Mouse (Mus musculus): ENCODE data around the gene Nhsl1. TPM values are rescaled to one million over a fixed set of nuclear protein-coding genes. Genes with fewer than 3 reads are reported as not detected.
A peak's percentile ranks its signal among the peaks of the same experiment; 100 is the strongest.

Nhsl1 gene
- polyA plus RNA-seq, 1 experiment, result 16.7 TPM

DNA sequence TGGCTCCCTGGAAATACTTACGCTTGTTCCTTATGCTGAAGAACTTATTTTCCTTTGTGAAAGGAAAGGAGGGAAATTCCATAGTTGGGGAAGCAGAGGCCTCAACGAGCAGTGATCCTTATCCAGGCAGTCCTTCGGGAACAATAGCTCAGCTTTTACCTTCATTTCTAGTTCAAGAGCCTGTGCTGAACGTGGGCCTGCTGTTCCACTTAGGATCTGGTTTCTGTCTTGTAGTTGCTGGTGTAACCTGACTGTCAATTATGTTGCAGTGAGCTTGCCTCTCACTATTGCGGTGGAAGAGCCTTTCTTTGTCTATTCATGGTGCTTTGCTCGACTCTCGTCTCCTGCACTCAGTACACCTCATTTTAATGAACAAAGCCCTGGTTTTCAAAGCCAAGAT is 175.5 kb downstream of the Nhsl1 start:
- Histone ChIP-seq H3K27ac (ENCODE audit: insufficient read depth, low read length) (no peak overlapping the region), H3K4me1 (ENCODE audit: control insufficient read depth, insufficient read depth, low read length) (no peaks in the 10 kb centered on the region)
- WGBS, result 72% methylated on average over 7 of the region's 7 CpGs

DNA sequence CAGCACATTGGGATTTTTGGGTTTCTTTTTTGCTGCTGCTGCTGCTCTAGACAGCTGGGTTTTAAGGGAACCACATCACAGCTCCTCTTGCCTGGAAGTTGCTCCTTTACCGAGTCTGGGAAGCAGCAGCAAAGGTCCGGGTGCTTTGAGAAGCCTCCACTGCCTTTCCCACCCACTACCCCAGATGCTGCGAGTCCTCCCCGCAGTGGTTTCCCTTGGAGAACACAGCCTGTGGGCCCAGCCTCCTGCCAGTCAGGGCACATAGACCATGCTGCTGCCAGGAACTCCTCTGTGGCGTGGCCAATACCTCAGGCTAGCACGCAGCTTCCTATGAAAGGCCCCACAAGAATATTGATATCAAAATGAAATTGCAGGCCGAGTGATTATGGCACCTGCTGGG is 178.3 kb downstream of the Nhsl1 start:
- Histone ChIP-seq H3K4me1 (ENCODE audit: control insufficient read depth, insufficient read depth, low read length) (no peaks in the 10 kb centered on the region), H3K4me3 (replicated peaks; ENCODE audit: insufficient read depth, low read depth, low read length) (no peak overlapping the region), H3K27me3 (ENCODE audit: control insufficient read depth, insufficient read depth, low read length) (no peaks in the 10 kb centered on the region), H3K27ac (ENCODE audit: insufficient read depth, low read length) (no peak overlapping the region)
- no peak for DNase-seq
- WGBS, result 42% methylated on average over 7 of the region's 7 CpGs
- TF ChIP-seq POLR2A (IDR thresholded peaks at IDR 0.05; ENCODE audit: borderline replicate concordance, insufficient read depth, low read length) (no peak), CTCF (IDR thresholded peaks at IDR 0.05; ENCODE audit: borderline replicate concordance, insufficient read depth, low read depth, low read length) (no peak)

More for the DNA sequence above, 175.5 kb downstream of the Nhsl1 start:
- Histone ChIP-seq H3K27me3 (ENCODE audit: control insufficient read depth, insufficient read depth, low read length) (no peaks in the 10 kb centered on the region), H3K4me3 (replicated peaks; ENCODE audit: insufficient read depth, low read depth, low read length) (no peak overlapping the region)
- TF ChIP-seq CTCF (IDR thresholded peaks at IDR 0.05; ENCODE audit: borderline replicate concordance, insufficient read depth, low read depth, low read length) (no peak), POLR2A (IDR thresholded peaks at IDR 0.05; ENCODE audit: borderline replicate concordance, insufficient read depth, low read length) (no peak)
- DNase-seq, result no peak

DNA sequence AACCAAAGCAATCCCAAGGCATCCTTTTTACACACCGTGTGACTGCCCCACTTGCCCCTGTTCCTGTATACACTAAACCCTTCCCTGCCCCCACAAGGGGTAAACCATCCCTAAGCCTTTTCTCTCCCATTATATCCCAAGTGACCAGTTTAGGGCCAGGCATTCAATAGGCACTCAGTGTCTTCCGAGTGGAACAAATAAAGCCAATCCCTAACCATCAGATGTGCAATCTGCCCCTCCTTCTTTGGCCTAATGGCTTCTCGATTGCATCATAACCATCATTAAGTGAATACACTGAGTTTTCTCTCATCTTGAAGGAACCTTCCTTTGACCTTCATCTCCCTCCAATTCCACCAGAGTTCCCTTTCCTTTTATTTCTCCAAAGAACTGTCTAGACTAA is 183.2 kb downstream of the Nhsl1 start:
- no peak for DNase-seq
- TF ChIP-seq POLR2A (IDR thresholded peaks at IDR 0.05; ENCODE audit: borderline replicate concordance, insufficient read depth, low read length), result no peak
- no peak for TF ChIP-seq CTCF (IDR thresholded peaks at IDR 0.05; ENCODE audit: borderline replicate concordance, insufficient read depth, low read depth, low read length)
- no peak overlapping the region for H3K4me3 ChIP-seq (replicated peaks; ENCODE audit: insufficient read depth, low read depth, low read length)
- H3K27me3 ChIP-seq (ENCODE audit: control insufficient read depth, insufficient read depth, low read length), result no peaks in the 10 kb centered on the region
- no peaks in the 10 kb centered on the region for H3K4me1 ChIP-seq (ENCODE audit: control insufficient read depth, insufficient read depth, low read length)
- no peak overlapping the region for H3K27ac ChIP-seq (ENCODE audit: insufficient read depth, low read length)
- 67% methylated on average over 3 of the region's 3 CpGs for WGBS

DNA sequence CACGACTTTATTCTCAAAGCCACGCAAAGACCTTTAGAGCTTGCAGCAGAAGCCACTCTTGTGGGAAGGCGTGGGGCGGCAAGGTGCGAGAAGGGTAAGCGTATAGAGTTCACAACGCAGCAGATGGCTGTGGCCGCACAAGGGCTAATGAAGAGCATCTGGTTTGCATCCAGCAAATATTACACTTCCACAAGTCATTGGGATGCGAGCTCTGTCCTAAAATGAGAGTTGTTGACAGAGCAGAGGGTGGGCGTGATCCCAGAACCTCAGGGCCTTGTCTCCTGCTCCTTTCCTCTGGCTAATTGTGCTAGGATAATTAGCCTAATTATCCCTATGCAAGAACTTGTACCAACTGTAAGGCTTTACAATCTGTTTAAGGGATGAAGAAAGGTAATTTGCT is 186.9 kb downstream of the Nhsl1 start:
- no peaks in the 10 kb centered on the region for H3K27me3 ChIP-seq (ENCODE audit: control insufficient read depth, insufficient read depth, low read length)
- no peak for TF ChIP-seq CTCF (IDR thresholded peaks at IDR 0.05; ENCODE audit: borderline replicate concordance, insufficient read depth, low read depth, low read length)
- no peak for TF ChIP-seq POLR2A (IDR thresholded peaks at IDR 0.05; ENCODE audit: borderline replicate concordance, insufficient read depth, low read length)
- no peak overlapping the region for H3K27ac ChIP-seq (ENCODE audit: insufficient read depth, low read length)
- DNase-seq, result no peak
- H3K4me3 ChIP-seq (replicated peaks; ENCODE audit: insufficient read depth, low read depth, low read length), result no peak overlapping the region
- 82% methylated on average over 10 of the region's 10 CpGs for WGBS
- H3K4me1 ChIP-seq (ENCODE audit: control insufficient read depth, insufficient read depth, low read length), result no peaks in the 10 kb centered on the region

DNA sequence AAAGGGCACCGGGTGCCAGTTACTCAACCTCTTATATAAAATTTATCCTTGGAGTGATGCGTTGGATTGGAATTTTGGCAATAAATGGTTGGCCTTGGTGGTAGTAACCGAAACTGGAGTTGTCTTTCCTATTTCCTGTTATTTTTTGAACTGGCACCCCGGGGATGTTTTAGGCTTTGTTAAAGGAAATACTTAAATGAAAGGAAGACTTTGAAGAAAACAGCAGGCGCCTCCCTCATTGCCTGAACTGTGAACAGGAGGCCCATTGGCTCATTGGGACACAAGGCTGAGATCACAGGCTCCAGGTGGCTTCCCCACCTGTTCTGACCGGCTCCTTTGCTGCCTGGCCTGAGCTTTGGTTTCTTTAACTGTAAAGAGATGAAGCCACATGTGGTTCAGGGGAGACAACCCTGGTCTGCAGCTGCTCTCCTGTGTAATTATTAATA is 187.7 kb downstream of the Nhsl1 start:
- Histone ChIP-seq H3K4me3 (replicated peaks; ENCODE audit: insufficient read depth, low read depth, low read length) (no peak overlapping the region), H3K27me3 (ENCODE audit: control insufficient read depth, insufficient read depth, low read length) (no peaks in the 10 kb centered on the region), H3K27ac (ENCODE audit: insufficient read depth, low read length) (no peak overlapping the region), H3K4me1 (ENCODE audit: control insufficient read depth, insufficient read depth, low read length) (no peaks in the 10 kb centered on the region)
- 70% methylated on average over 6 of the region's 6 CpGs for WGBS
- TF ChIP-seq CTCF (IDR thresholded peaks at IDR 0.05; ENCODE audit: borderline replicate concordance, insufficient read depth, low read depth, low read length) (no peak), POLR2A (IDR thresholded peaks at IDR 0.05; ENCODE audit: borderline replicate concordance, insufficient read depth, low read length) (no peak)
- no peak for DNase-seq

DNA sequence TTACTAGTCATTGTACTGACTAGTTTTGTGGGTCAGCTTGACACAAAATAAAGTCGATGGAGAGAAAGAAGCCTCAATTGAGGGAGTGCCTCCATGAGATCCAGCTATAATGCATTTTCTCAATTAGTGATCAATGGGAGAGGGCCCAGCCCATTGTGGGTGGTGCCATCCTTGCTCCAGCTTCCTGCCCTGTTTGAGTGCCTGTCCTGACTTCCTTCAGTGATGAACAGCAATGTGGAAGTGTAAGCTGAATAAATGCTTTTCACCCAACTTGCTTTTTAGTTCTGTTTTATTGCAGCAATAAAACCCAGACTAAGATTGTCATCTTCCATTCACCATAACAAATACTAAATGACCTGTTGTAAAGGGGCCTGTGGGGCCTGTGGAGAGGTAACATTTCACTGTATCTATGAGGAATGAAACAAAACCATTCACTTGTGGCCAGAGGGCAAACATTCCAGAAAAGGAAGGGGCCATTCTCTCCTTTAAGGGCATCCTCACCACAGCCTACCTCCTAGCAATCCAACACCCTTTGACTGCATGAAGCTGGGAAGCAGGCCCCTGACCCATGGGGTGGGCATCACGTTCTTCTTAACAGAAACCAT is 189.2 kb downstream of the Nhsl1 start:
- TF ChIP-seq CTCF (IDR thresholded peaks at IDR 0.05; ENCODE audit: borderline replicate concordance, insufficient read depth, low read depth, low read length), result no peak
- no peak for TF ChIP-seq POLR2A (IDR thresholded peaks at IDR 0.05; ENCODE audit: borderline replicate concordance, insufficient read depth, low read length)
- no peak overlapping the region for H3K27ac ChIP-seq (ENCODE audit: insufficient read depth, low read length)
- no peak for DNase-seq
- 67% methylated on average over 2 of the region's 2 CpGs for WGBS
- no peaks in the 10 kb centered on the region for H3K4me1 ChIP-seq (ENCODE audit: control insufficient read depth, insufficient read depth, low read length)
- no peaks in the 10 kb centered on the region for H3K27me3 ChIP-seq (ENCODE audit: control insufficient read depth, insufficient read depth, low read length)
- no peak overlapping the region for H3K4me3 ChIP-seq (replicated peaks; ENCODE audit: insufficient read depth, low read depth, low read length)

DNA sequence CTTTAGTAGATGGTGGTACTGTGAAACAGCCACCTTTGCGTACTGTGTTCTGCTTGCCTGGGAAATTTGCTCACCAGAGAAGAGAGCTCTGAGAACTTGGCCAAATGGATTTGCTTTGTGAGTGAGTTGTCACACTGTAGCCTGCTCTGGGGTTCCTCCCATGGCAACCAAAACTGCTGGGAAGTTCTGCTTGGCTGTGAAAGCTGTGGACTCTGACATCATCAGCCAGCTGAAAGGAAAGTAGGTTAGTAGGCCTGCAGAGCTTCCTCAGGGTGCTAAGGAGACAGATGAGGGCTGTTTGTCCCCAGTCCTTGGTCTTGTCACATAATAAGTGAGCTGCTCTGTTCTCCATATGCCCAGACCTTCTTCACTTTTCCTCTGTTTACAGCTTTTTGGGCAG is 189.8 kb downstream of the Nhsl1 start:
- H3K4me3 ChIP-seq (replicated peaks; ENCODE audit: insufficient read depth, low read depth, low read length), result no peak overlapping the region
- 77% methylated on average over 1 of the region's 1 CpGs for WGBS
- no peak overlapping the region for H3K27ac ChIP-seq (ENCODE audit: insufficient read depth, low read length)
- no peaks in the 10 kb centered on the region for H3K4me1 ChIP-seq (ENCODE audit: control insufficient read depth, insufficient read depth, low read length)
- DNase-seq, result peak in 1 of 2 experiments; percentile 43
- TF ChIP-seq POLR2A (IDR thresholded peaks at IDR 0.05; ENCODE audit: borderline replicate concordance, insufficient read depth, low read length), result no peak
- TF ChIP-seq CTCF (IDR thresholded peaks at IDR 0.05; ENCODE audit: borderline replicate concordance, insufficient read depth, low read depth, low read length), result no peak
- no peaks in the 10 kb centered on the region for H3K27me3 ChIP-seq (ENCODE audit: control insufficient read depth, insufficient read depth, low read length)

DNA sequence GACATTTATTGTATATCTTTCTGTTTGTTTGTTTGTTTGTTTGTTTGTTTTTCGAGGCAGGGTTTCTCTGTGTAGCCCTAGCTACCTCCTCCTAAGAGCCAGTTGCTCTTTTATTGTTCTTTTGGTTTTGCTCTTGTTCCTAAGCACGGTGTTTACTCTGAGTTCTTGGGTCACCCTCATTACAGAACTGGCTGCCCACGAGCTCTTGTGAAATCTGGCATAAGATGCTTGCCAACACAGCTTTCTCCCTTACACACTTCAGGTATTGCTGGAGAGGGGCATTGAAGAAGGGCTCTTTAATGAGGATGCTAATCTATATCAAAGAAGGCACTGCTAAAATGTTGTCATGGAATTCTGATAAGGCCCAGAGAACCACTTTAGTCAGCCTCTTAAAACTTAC is 191.9 kb downstream of the Nhsl1 start:
- Histone ChIP-seq H3K27ac (ENCODE audit: insufficient read depth, low read length) (no peak overlapping the region), H3K27me3 (ENCODE audit: control insufficient read depth, insufficient read depth, low read length) (no peaks in the 10 kb centered on the region)
- 57% methylated on average over 3 of the region's 3 CpGs for WGBS

More for the DNA sequence above, 191.9 kb downstream of the Nhsl1 start:
- TF ChIP-seq CTCF (IDR thresholded peaks at IDR 0.05; ENCODE audit: borderline replicate concordance, insufficient read depth, low read depth, low read length) (no peak), POLR2A (IDR thresholded peaks at IDR 0.05; ENCODE audit: borderline replicate concordance, insufficient read depth, low read length) (no peak)
- no peaks in the 10 kb centered on the region for H3K4me1 ChIP-seq (ENCODE audit: control insufficient read depth, insufficient read depth, low read length)
- no peak overlapping the region for H3K4me3 ChIP-seq (replicated peaks; ENCODE audit: insufficient read depth, low read depth, low read length)
- DNase-seq, result no peak

All from cerebellum, adult 2 months (tissue).